Mouse (Mus musculus): Measurements from ENCODE around the gene Rexo5. TPM values are rescaled to one million over a fixed set of nuclear protein-coding genes. Genes with fewer than 3 reads are reported as not detected.
A peak's percentile ranks its signal among the peaks of the same experiment; 100 is the strongest.

The Rexo5 gene
- polyA plus RNA-seq, 1 experiment from 2014 or later = 30.6 TPM

DNA sequence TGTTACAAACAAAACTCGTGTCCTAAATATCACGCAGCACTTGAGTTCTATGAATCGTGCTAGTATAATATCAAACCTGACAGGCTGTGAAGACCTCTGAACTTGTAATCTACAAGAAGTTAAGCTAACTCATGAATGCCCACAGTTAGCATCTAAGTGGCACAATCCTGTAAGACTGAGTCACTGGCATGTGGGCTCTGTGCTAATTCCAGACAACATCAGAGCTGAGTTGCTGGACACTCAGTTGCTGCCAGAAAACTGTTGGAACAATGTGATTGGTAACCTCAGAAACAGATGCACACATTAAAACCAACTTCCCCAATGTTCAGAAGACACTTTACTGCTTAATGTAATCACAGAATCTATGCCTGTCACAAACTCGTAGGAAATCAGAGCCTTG is 94.1 kb downstream of the Rexo5 start:
- H3K36me3 ChIP-seq (ENCODE audit: control insufficient read depth, insufficient read depth, low read length) = no peaks in the 10 kb centered on the region
- no peak overlapping the region for H3K27ac ChIP-seq (ENCODE audit: low read depth, low read length)
- no peak for ATAC-seq (ENCODE audit: low FRiP score, low TSS enrichment)
- no peaks in the 10 kb centered on the region for H3K4me1 ChIP-seq (ENCODE audit: control insufficient read depth, insufficient read depth, low read length)
- no peaks in the 10 kb centered on the region for H3K9me3 ChIP-seq (ENCODE audit: control insufficient read depth, low read length)
- 89% methylated on average over 4 of the region's 4 CpGs for WGBS
- no peak overlapping the region for H3K4me2 ChIP-seq (replicated peaks; ENCODE audit: low read depth, low read length)
- H3K9ac ChIP-seq (ENCODE audit: low read depth, low read length) = no peak overlapping the region
- no peak overlapping the region for H3K4me3 ChIP-seq (ENCODE audit: low read length)
- H3K27me3 ChIP-seq (ENCODE audit: control insufficient read depth, insufficient read depth, low read length) = no peaks in the 10 kb centered on the region

DNA sequence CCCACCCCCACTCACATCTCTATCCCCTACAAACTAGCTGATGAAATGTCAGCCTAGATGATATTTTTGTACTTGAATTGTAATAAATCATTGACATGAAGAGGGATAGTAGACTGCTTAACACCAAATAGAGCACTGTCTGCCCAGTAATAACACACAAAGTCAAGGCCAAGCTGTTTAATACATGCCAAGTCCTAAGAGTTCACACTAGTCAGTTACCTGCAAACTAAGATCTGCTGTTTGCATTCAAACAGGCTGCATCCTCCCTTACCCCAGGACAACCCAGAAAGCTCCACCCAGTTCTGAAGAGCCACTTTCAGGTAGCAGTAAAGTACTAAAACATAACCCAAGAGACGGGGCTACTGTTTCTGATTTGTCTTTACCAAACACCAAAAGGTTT is 98.4 kb downstream of the Rexo5 start:
- Histone ChIP-seq H3K9ac (ENCODE audit: low read depth, low read length) (no peak overlapping the region), H3K36me3 (ENCODE audit: control insufficient read depth, insufficient read depth, low read length) (no peaks in the 10 kb centered on the region), H3K4me3 (ENCODE audit: low read length) (no peak overlapping the region), H3K27me3 (ENCODE audit: control insufficient read depth, insufficient read depth, low read length) (no peaks in the 10 kb centered on the region), H3K4me1 (ENCODE audit: control insufficient read depth, insufficient read depth, low read length) (peaks cover 10% of the 10 kb centered on the region; the same call in 1 of the 2 replicates), H3K9me3 (ENCODE audit: control insufficient read depth, low read length) (no peaks in the 10 kb centered on the region), H3K27ac (ENCODE audit: low read depth, low read length) (no peak overlapping the region), H3K4me2 (replicated peaks; ENCODE audit: low read depth, low read length) (no peak overlapping the region)
- 91% methylated on average over 1 of the region's 1 CpGs for whole genome bisulfite sequencing
- ATAC-seq (ENCODE audit: low FRiP score, low TSS enrichment) = no peak

DNA sequence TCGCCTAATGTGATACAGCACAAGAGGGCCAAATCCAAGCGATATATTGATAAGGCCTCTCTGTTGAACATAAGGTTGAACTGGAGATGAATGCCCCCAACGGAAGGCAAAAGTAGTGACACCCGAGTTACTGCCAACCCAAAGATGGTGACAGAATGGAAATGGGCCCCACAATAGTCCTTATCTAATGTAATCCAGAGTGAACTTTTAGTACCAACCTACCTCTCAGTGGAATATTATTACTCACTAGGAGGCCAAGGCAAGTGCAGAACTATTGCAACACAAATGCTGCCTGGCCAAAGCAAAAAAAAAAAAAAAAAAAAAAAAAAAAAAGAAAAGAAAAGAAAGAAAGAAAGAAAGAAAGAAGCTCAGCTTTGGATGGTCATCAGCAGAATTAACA is 98.9 kb downstream of the Rexo5 start:
- Histone ChIP-seq H3K27me3 (ENCODE audit: control insufficient read depth, insufficient read depth, low read length) (no peaks in the 10 kb centered on the region), H3K36me3 (ENCODE audit: control insufficient read depth, insufficient read depth, low read length) (no peaks in the 10 kb centered on the region), H3K4me3 (ENCODE audit: low read length) (no peak overlapping the region), H3K27ac (ENCODE audit: low read depth, low read length) (no peak overlapping the region), H3K9ac (ENCODE audit: low read depth, low read length) (no peak overlapping the region), H3K4me2 (replicated peaks; ENCODE audit: low read depth, low read length) (no peak overlapping the region), H3K4me1 (ENCODE audit: control insufficient read depth, insufficient read depth, low read length) (peaks cover 10% of the 10 kb centered on the region; the same call in 1 of the 2 replicates), H3K9me3 (ENCODE audit: control insufficient read depth, low read length) (no peaks in the 10 kb centered on the region)
- no peak for ATAC-seq (ENCODE audit: low FRiP score, low TSS enrichment)
- 89% methylated on average over 4 of the region's 4 CpGs for WGBS

DNA sequence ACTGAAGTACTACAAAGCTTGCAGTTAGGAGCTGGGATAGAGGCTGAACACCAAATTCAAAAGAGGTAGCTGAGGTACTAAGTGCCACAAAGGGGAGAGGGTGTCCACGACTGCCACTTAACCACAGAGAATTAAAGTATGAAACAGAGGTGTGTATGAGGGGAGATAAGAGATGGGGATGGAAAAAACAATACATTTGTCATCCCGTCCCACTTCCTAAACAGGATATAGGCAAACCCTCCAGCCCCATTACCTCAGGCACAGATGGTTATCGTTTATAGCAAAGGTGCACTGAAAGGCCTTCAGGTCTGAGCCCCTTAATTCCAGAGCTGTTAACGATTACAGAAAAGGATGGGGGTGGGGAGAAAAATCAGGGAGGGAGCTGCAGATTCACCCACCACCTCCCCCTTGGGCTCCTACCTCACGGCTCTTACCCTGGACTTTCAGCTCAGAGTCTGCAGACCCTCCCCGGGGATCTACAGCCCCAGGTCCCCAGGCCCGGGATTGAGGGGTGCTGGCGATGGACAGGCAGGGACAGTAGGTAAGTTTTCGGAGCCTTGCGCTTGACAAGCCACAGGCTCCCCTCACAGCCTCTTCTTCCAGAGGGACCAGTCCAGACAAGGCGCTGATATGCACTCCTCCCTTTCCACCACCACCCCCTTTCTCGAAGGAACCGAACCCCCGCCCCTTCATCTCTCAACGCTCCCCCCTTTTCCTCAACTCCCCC is 101.2 kb downstream of the Rexo5 start:
- Histone ChIP-seq H3K4me1 (ENCODE audit: control insufficient read depth, insufficient read depth, low read length) (peaks cover 10% of the 10 kb centered on the region; the same call in 1 of the 2 replicates), H3K4me3 (ENCODE audit: low read length) (peak overlapping the region; percentile 79), H3K36me3 (ENCODE audit: control insufficient read depth, insufficient read depth, low read length) (no peaks in the 10 kb centered on the region), H3K27ac (ENCODE audit: low read depth, low read length) (peak overlapping the region; percentile 93), H3K9ac (ENCODE audit: low read depth, low read length) (peak overlapping the region; percentile 80), H3K27me3 (ENCODE audit: control insufficient read depth, insufficient read depth, low read length) (no peaks in the 10 kb centered on the region), H3K4me2 (replicated peaks; ENCODE audit: low read depth, low read length) (peak overlapping the region; percentile 70), H3K9me3 (ENCODE audit: control insufficient read depth, low read length) (no peaks in the 10 kb centered on the region)
- under 1% methylated on average over 15 of the region's 15 CpGs for WGBS
- peak; percentile 74 for ATAC-seq (ENCODE audit: low FRiP score, low TSS enrichment)

DNA sequence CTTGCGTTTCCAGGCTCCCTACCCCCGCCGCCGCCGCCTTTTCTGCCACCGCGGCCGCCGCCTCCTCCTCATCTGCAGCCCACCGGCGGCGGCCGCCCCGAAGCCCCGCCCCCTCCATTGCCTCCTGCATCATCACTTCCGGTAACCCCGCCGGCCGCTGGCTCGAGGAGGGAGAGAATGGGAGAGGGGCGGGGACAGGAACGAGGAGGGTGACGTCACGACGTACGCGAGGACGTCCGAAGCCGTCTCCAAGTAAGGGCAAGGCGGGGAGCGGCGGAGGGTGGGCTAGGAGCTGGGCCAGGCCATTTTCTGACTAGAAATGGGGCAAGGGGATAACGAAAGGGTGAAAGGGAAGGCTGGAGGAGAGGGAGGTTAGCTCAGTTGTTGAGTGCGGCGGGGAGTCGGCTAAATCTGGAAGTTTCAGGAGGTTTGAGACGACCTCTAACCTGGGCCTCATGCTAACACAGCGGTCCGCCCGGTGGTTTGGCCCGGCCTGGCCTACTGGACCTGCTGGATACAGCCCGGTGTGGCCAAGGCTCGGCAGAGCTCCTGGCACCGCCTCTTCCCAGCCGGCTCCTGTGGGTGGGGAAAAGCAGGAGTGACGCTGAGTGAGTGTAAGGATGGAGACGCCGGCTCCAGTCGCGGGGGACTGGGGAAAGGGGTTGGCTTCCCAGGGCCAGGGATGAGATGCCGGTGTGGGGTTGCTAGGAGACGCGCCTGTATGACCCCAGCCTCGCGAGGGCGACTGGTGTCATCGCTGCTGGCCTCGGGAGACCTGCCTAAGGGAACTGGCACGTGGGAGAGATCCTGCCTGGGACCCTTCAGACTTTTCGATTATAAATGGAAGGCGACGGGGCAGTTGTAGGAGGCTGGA is 102.1 kb downstream of the Rexo5 start, which contains the start of the genes Lyrm1 and Dcun1d3:
Gene Lyrm1 (plus strand): TSS at position 223 of the 874 bp plus-strand sequence.
Gene Dcun1d3 (minus strand): TSS at position 660 of the 874 bp plus-strand sequence.
- under 1% methylated on average over 62 of the region's 63 CpGs for WGBS
- H3K4me3 ChIP-seq (ENCODE audit: low read length) = peak within 1 kb of the TSS; percentile 79
- ATAC-seq (ENCODE audit: low FRiP score, low TSS enrichment) = peak; percentile 98
- H3K27ac ChIP-seq (ENCODE audit: low read depth, low read length) = peak within 1 kb of the TSS; percentile 93
- no peaks in the 10 kb centered on the region for H3K27me3 ChIP-seq (ENCODE audit: control insufficient read depth, insufficient read depth, low read length)
- H3K4me2 ChIP-seq (replicated peaks; ENCODE audit: low read depth, low read length) = peak within 1 kb of the TSS; percentile 75
- H3K4me1 ChIP-seq (ENCODE audit: control insufficient read depth, insufficient read depth, low read length) = peaks cover 10% of the 10 kb centered on the region; the same call in 1 of the 2 replicates
- H3K36me3 ChIP-seq (ENCODE audit: control insufficient read depth, insufficient read depth, low read length) = no peaks in the 10 kb centered on the region
- H3K9me3 ChIP-seq (ENCODE audit: control insufficient read depth, low read length) = no peaks in the 10 kb centered on the region
- peak within 1 kb of the TSS; percentile 80 for H3K9ac ChIP-seq (ENCODE audit: low read depth, low read length)

DNA sequence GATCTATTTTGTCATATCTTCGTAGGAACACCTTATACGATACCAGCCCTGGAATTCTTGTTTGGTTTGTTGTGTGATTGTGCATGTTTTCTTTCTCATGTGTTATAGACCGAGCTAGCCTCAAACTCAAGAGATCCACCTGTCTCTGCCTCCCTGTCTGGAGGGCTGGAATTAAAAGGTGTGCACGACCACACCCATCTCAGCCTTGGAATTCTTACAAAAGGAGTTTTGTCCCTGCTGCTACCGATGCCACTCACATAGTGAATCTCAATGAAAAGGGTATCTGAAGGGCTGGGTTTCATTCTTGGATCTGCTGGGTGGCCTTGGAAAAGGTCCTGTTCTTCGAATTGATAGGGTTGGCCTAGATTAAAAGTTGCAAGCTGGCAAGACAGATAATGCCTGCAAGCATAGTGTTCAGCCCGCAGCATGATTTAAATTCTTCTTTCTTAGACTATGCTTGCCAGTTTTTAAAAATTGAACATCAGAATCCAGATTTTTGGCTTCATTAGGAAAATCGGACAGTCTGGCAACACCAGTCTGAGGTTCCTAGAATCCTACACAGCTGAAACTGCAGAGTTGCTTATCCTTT is 103.8 kb downstream of the Rexo5 start:
- H3K27me3 ChIP-seq (ENCODE audit: control insufficient read depth, insufficient read depth, low read length) = no peaks in the 10 kb centered on the region
- H3K4me2 ChIP-seq (replicated peaks; ENCODE audit: low read depth, low read length) = no peak overlapping the region
- H3K9ac ChIP-seq (ENCODE audit: low read depth, low read length) = no peak overlapping the region
- no peaks in the 10 kb centered on the region for H3K9me3 ChIP-seq (ENCODE audit: control insufficient read depth, low read length)
- H3K27ac ChIP-seq (ENCODE audit: low read depth, low read length) = no peak overlapping the region
- ATAC-seq (ENCODE audit: low FRiP score, low TSS enrichment) = no peak
- no peaks in the 10 kb centered on the region for H3K36me3 ChIP-seq (ENCODE audit: control insufficient read depth, insufficient read depth, low read length)
- peaks cover 10% of the 10 kb centered on the region; the same call in 1 of the 2 replicates for H3K4me1 ChIP-seq (ENCODE audit: control insufficient read depth, insufficient read depth, low read length)
- 89% methylated on average over 8 of the region's 8 CpGs for WGBS
- H3K4me3 ChIP-seq (ENCODE audit: low read length) = no peak overlapping the region

DNA sequence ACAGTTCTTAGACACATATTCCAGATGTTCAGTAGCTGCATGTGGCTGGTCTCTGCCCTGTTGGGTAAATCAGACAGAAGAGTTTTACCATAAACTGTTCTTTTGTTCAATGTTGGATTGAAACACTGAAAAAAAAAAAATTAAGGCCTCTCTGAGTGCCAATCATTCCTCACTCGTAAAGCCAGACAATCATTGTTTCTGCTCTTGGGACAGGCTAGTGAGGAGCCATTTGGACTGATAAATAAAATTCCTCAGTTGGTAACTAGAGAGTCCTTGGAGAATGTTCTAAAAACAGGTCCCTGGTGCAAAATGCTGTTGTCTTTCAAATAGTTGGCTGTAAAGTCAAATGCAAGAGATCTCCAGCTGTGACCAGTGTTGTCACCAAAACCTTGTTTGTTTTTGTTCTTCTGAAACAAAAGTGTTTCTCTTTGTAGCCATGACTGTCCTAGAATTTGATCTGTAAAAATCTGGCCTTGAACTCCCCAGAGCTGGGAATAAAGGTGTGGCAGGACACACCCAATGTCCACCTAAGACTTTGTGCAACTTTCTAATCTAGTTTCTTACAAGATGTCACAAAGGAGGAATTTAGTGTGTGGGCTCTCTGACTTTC is 104.5 kb downstream of the Rexo5 start:
- no peak overlapping the region for H3K4me2 ChIP-seq (replicated peaks; ENCODE audit: low read depth, low read length)
- H3K9ac ChIP-seq (ENCODE audit: low read depth, low read length) = no peak overlapping the region
- WGBS = 72% methylated on average over 1 of the region's 1 CpGs
- peaks cover 10% of the 10 kb centered on the region; the same call in 1 of the 2 replicates for H3K4me1 ChIP-seq (ENCODE audit: control insufficient read depth, insufficient read depth, low read length)
- no peaks in the 10 kb centered on the region for H3K36me3 ChIP-seq (ENCODE audit: control insufficient read depth, insufficient read depth, low read length)
- H3K27ac ChIP-seq (ENCODE audit: low read depth, low read length) = no peak overlapping the region
- no peaks in the 10 kb centered on the region for H3K27me3 ChIP-seq (ENCODE audit: control insufficient read depth, insufficient read depth, low read length)
- H3K4me3 ChIP-seq (ENCODE audit: low read length) = no peak overlapping the region
- ATAC-seq (ENCODE audit: low FRiP score, low TSS enrichment) = no peak
- no peaks in the 10 kb centered on the region for H3K9me3 ChIP-seq (ENCODE audit: control insufficient read depth, low read length)

All from kidney, embryonic 14.5 days (tissue).